Mouse (Mus musculus): ENCODE results near the gene Chst7.

Chst7 gene

DNA sequence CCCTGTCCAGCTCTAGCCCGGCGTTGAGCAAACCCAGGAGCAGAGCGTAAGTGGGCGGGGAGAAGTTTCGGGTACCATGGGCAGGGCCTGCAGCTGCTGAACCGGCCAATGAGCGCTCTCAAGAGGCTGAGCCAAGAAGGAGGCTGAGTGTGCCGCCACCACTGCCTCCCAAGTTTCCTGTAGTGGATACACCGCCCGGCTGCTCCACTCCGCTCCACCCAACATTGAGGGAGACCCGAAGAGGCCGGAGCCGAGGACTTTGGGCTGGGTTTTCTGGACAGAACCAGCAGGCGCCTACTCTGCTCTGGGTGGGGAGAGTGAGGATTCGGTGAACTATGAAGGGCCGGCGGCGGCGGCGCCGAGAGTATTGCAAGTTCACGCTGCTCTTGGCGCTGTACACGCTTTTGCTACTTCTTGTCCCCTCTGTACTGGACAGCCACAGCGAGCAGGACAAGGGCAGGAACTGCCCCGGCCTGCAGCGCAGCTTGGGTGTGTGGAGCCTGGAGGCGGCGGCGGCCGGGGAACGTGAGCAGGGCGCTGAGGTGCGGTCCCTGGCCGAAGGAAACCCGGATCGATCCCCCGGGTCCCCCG lies at the start of gene Chst7:
Chst7 (plus strand) TSS at position 180 of the 591 bp plus-strand sequence.
- in situ Hi-C loops (cut with MboI, MseI), result no loop called here

DNA sequence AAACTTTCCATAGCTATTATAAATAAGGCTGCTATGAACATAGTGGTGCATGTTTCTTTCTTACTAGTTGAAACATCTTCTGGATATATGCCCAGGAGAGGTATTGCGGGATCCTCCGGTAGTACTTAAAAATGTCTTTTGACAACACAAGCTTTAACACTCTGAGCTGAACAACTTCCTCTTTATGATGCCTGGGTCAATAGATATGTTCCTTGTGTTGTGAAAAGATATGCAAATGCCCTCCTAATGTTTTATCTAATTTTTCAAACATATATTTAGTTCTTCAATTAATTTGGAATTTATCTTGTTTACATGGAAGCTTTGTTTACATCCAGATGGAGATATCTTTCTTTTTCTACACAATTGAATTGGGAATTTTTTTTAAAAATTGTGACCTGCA lies 47.1 kb upstream of the Chst7 start:
- in situ Hi-C loops (cut with MboI, MseI), result loop anchor here in 1 of 2 experiments (25.0 kb wide), 1 partner anchor 325 kb away; no protein-coding TSS in a partner anchor

- in situ Hi-C loops (cut with MboI, MseI), result loop anchor here (5.0 to 25.0 kb wide), 4 partner anchors 131 to 1654 kb away; no protein-coding TSS in a partner anchor
Observed at GRCm38 (mm10) chrX:20020942-20021341, 38.4 kb upstream of the Chst7 start.

DNA sequence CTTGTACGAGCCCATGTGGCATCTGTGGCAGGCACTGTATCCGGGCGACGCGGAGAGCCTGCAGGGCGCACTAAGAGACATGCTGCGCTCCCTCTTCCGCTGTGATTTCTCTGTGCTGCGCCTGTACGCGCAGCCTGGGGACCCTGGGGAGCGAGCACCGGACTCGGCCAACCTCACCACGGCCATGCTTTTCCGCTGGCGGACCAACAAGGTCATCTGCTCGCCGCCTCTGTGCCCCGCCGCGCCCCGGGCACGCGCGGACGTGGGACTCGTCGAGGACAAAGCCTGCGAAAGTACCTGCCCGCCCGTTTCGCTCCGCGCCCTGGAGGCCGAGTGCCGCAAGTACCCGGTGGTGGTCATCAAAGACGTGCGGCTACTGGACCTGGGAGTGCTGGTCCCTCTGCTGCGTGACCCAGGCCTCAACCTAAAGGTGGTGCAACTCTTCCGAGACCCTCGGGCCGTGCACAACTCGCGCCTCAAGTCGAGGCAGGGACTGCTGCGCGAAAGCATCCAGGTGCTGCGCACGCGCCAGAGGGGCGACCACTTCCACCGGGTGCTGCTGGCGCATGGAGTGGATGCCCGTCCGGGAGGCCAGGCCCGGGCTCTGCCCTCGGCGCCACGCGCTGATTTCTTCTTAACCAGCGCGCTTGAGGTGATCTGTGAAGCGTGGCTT lies 872 bp downstream of the Chst7 start:
- in situ Hi-C loops (cut with MboI, MseI), result loop anchor here in 1 of 2 experiments (10.0 kb wide), 1 partner anchor 1605 kb away; no protein-coding TSS in a partner anchor

- in situ Hi-C loops (cut with MboI, MseI), result loop anchor here in 1 of 2 experiments (10.0 kb wide), 1 partner anchor 1604 kb away; no protein-coding TSS in a partner anchor
Observed at GRCm38 (mm10) chrX:20060769-20061315, 1.5 kb downstream of the Chst7 start.

DNA sequence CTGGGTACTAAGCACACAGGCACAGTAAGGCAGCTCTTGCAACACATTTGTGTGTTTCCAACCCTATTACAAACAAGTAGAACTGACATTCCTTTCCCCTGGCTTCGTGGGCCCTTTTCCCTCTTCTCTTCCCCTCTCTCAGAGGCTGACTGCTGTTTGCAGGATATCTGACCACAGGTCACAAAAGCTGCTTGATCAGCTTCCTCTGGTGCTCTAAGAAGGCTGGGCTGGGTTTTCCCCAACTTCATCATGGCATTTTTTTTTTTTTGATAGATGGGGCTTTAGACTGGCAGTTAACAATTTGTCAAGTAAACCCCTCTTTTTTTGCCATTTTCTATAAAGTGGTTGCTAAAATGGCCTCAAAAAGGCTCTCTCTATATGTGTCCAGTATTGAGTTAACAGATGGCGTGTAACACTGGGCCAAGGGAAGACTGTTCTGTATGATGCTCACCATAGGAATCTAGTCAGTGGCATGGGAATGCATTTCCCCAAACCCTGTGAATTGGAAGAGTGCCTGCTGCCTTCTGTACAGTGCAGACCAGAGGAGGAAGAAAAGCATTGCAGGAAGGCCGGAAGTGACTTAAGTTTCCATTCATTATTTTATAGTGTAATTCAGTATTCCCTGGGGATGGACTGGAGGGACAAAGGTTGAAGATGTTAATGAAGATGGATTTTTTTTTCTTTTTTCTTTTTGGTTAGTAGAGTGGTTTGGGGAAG lies 2.6 kb downstream of the Chst7 start:
- in situ Hi-C loops (cut with MboI, MseI), result loop anchor here in 1 of 2 experiments (10.0 kb wide), 1 partner anchor 1603 kb away; no protein-coding TSS in a partner anchor

- in situ Hi-C loops (cut with MboI, MseI), result loop anchor here in 1 of 2 experiments (10.0 kb wide), 1 partner anchor 1598 kb away; no protein-coding TSS in a partner anchor
Observed at GRCm38 (mm10) chrX:20066636-20067035, 7.3 kb downstream of the Chst7 start.

- in situ Hi-C loops (cut with MboI, MseI), result no loop called here
Observed at GRCm38 (mm10) chrX:20070196-20070595, 10.8 kb downstream of the Chst7 start.

DNA sequence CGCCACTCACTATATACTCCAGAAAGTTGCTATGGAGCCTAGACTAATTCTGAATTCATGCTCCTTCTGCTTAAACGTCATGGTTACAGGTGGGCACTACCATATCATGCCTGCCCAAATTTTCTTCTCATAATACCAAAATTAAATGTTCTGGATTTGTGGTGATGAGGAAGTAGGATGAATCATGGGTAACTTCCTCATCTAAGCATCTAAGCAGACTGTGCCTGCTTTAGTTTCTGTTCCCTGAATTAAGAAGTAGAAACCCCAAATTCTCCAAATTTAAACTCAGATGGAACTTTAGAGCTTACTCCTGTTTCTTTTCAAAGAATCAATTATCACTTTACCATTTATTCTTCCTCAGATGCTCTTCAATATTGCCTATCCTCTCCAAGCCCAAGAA lies 58.4 kb downstream of the Chst7 start:
- in situ Hi-C loops (cut with MboI, MseI), result no loop called here

- in situ Hi-C loops (cut with MboI, MseI), result no loop called here
Observed at GRCm38 (mm10) chrX:20125481-20125880, 66.1 kb downstream of the Chst7 start.

DNA sequence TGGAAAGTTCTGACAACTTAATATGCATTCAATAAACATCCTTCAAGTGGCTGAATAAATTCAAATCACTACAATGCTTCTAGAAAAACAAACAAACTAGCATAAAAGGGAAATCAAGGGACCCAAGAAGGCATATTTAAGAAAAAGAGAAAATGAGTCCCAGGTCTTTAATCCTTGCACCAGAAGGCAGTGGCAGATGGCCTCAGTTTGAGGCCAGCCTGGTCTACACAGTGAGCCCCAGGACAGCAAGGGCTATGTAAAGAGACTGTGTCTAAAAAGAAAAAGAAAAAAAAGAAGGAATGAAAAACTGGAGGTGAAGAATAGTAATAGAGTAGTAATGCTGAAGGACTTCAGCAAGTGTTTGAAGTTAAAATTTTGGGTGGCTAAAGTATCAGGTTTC lies 69.6 kb downstream of the Chst7 start:
- in situ Hi-C loops (cut with MboI, MseI), result no loop called here

GRCm38 (mm10) chrX:20129466-20129865 lies 70.1 kb downstream of the Chst7 start:
- in situ Hi-C loops (cut with MboI, MseI), result no loop called here

Data from T-helper 17 cell (primary cell).